Mouse (Mus musculus) thymus, adult 2 months (tissue): ENCODE results near the gene Kcna7.

Experiments
- CTCF ChIP-seq: fragments of 200-500 bp; IDR thresholded peaks from 2 replicates; pipeline ENCODE4 v1.5.1; 2012; ENCODE audit warnings: mild to moderate bottlenecking, control low read depth, low read length, moderate library complexity, borderline replicate concordance; ENCODE audit not compliant: control insufficient read depth, poor library complexity, insufficient read depth; ENCODE audit errors: extremely low read depth
- POLR2A ChIP-seq: fragments of 200-500 bp; IDR thresholded peaks from 2 replicates; pipeline ENCODE4 v1.6.1; 2012; ENCODE audit warnings: mild to moderate bottlenecking, low read length, control low read depth, moderate library complexity; ENCODE audit not compliant: control insufficient read depth, poor library complexity, insufficient read depth; ENCODE audit errors: extremely low read depth

DNA sequence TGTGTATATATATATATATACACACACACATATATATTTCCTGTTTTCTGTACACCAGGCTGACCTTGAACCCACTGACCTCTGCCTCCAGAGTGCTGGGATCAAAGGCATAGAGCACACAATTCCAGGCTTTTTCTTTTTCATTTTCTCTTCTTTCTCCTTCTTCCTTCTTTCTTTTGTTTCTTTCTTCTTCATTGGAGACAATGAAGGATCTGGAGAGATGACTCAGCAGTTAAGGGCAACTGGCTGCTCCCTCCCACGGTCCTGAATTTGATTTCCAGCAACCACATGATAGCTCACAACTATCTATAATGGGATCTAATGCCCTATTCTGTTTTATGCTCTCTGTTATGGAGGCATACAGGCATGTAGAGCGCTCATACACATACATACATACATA, 8.7 kb upstream of the Kcna7 start:
- no peak for TF ChIP-seq CTCF
- no peak for TF ChIP-seq POLR2A
